Mouse (Mus musculus) C2C12 (cell line): ENCODE results near the gene Atp6v1a.
A peak's percentile ranks its signal among the peaks of the same experiment; 100 is the strongest.

Experiments
- CEBPB ChIP-seq: IDR thresholded peaks from one replicate; pipeline ENCODE4 v1.6.1; 2011; ENCODE audit warnings: low read depth, mild to moderate bottlenecking, control low read depth, moderate library complexity
- CTCF ChIP-seq: IDR thresholded peaks from one replicate; pipeline ENCODE4 v1.5.1; 2011; ENCODE audit not compliant: control insufficient read depth, insufficient read depth, insufficient read length
- MAX ChIP-seq: IDR thresholded peaks from one replicate; pipeline ENCODE4 v1.6.1; 2011; ENCODE audit warnings: mild to moderate bottlenecking, control low read depth

GRCm38 (mm10) chr16:44140186-44140787 lies 782 bp upstream of the Atp6v1a start:
- peak; percentile 32 for TF ChIP-seq CEBPB
- TF ChIP-seq MAX: peak; percentile 17
- peak; percentile 5 for TF ChIP-seq CTCF
